Mouse (Mus musculus) right cerebral cortex, adult 2 months (tissue): ENCODE measurements at regions not wholly inside any gene's neighbourhood (a gene's known extent, or its start where the extent isn't known, plus 50 kb on each side); places are given as distances from the start of the nearest gene placed in this dataset.

Experiments used
- DNase-seq, 2 experiments: peaks; one replicate each; pipeline ENCODE4 v3.0.0; 2021 to 2022; ENCODE audit warnings: low spot score in 2 of 2

GRCm38 (mm10) chr13:114523116-114523515 is 64.4 kb upstream of the Fst start:
- DNase-seq, result peak; percentile 4 to 17

DNA sequence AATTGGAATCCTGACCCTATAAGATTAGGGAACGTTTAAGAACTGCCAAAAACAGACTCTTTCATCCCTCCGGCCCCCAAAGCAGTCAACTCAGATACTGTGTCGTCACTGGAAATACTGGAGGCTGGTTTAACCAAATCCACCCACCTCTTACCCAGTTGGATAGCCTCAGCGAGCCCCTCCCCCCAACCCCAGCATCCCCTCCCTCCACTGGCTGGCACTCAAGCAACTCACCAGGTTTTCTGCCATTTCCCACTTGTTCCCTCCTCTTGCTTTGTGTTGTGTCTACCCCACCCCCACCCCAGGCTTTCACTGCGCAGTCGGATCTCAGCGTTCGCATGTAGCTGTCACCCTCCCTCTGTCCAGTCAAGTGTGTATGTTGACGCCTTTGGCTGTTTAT is 68.1 kb upstream of the Fst start:
- DNase-seq, result no peak

GRCm38 (mm10) chr13:114530171-114530774 is 71.5 kb upstream of the Fst start:
- DNase-seq, result no peak

DNA sequence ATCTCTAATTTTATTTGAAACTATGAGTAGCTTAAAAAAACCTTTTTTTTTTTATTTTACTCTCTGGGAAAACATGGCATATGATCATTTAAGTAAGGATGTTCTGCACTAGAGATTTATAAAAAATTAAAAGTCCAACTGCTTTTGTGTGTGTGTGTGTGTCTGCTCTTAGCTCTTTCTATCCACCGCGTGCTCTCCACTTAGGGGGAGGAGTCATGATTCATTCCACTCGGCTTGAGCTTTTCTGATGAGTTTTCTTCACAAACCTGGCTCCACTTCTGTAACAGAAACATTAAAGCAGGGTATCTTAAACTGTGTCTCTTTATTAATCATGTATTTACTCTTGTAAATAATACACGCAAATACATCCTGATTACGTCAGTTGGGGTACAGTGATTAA is 73.0 kb upstream of the Fst start:
- DNase-seq, result no peak

- DNase-seq, result no peak
Measured at GRCm38 (mm10) chr13:114532393-114533097, 73.8 kb upstream of the Fst start.

- DNase-seq, result no peak
Measured at GRCm38 (mm10) chr13:114534591-114534990, 75.8 kb upstream of the Fst start.

DNA sequence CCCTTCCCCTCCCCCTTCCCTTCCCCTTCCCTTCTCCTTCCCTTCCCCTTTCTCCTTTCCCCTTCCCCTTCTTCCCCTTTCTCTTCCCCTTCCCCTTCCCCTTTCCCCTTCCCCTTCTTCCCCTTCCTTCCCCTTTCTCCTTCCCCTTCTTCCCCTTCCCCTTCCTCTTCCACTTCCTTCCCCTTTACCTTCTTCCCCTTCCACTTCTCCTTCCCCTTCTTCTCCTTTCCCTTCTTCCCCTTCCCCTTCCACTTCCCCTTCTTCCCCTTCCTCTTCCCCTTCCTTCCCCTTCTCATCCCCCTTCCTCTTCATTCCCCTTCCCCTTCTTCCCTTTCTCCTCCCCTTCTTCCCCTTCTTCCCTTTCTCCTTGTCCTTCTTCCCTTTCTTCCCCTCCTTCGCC is 77.0 kb upstream of the Fst start:
- no peak for DNase-seq

DNA sequence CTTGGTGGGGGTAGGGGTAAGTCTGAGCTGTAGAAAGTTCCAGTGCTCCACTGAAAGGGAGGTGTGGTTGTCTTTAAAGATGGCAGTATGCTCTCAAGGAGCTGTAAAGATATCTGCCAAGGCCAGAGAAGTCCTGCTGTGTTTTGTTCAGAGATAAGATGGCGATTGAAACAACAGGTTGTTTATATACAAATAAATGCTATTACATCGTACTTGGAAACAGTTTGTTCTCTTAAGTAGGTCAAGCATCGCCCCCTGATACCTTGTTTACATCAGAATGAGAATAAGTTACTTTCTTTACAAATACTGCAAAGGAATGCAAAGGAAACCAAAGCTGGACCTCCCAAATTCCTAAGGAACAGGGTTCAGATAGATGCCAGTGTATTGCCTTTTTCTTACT is 113.0 kb upstream of the Fst start:
- no peak for DNase-seq

DNA sequence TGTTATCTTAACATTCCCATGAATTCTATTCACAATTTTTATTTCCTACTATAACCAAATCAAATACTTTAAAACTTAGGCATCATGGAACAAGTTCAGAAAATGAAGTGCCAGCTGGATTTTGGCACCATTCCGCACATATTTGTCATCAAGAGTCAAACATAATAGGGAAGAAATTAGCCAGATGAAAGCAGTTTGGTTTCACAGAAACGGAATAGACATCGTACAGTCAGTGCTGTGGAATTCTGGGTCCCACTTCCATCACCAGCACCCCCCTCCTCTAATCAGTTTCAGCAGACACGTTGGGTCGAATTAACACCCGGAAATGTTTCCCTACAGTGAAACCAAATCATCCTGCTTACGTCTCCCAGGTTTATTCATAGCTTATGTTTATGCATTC is 125.8 kb upstream of the Fst start:
- DNase-seq, result no peak

DNA sequence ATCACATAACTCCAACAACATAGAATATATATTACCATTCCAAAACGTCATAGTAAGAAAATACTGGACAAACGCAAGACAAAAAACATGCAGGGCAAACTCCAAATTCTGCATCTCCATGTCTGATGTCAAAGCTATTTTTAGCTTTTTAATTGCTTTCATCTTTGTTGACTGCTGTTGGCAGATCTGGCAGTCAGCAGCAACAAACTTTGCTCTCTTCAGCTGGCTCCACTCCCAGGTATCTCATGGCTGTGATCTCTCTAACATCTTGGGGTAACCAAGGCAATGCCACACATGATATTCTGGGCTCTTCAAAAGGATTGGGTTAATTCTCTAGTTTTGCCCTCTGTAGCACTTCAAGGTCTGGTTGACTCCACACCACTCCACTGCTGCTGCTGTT is 128.9 kb upstream of the Fst start:
- no peak for DNase-seq

DNA sequence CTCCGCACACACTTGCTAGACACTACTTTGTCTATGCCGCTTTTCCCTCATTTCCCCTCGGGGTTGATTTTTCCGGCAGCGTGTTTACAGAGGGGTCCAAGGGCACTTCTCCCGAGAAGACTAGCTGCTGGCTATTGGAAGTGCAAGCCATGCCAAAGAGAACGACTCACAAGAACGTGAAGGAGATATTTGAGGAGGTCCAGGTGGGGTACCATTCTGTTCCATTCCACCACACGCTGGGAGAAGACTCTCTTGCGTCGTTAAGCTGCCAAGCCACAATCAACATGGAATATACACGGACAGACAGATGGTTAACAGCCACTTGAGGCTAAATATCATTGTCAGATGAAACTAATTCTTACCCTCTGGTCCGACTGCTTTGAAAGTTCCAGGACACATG is 144.6 kb upstream of the Fst start:
- DNase-seq, result no peak

GRCm38 (mm10) chr13:114604037-114604694 is 145.4 kb upstream of the Fst start:
- DNase-seq, result no peak

DNA sequence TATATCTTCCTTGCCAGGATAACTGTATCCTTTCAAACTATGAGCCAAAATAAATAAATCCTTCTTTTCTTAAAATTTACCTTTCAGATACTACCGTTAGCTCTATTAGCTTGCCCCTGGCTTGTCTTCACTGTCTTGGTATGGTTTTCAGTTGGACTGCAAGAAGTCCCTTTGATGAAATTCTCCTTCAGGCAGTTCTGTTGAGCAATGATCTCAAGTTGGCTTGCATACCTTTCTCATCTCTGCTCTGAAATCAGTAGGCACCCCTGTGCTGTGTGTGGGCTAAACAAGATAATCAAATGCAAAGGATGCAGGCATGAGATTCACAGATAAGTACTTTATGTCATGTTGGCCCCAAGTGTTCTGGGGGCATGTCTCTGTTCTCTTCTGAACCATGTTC is 155.2 kb upstream of the Fst start:
- no peak for DNase-seq

GRCm38 (mm10) chr13:114619416-114619815 is 160.7 kb upstream of the Fst start:
- DNase-seq, result no peak

DNA sequence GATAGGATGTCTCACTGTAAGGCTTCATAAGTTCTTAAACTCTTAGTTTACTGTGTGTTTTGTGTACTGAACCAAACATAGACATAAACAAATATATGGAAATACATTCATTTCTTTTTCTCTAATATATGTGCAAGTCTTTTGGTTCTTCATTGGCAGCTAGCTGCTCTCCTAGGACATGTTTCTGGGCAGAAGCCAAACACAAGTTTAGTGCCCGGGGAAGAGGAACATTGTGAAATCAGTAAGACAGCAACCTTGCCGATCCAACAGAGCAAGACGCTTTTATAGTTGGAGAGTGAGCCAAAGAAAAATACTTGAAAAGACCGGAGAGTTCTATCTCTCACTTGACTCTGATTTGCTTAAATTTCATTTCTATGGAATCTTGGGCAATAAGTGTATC is 178.0 kb upstream of the Fst start:
- DNase-seq, result no peak

DNA sequence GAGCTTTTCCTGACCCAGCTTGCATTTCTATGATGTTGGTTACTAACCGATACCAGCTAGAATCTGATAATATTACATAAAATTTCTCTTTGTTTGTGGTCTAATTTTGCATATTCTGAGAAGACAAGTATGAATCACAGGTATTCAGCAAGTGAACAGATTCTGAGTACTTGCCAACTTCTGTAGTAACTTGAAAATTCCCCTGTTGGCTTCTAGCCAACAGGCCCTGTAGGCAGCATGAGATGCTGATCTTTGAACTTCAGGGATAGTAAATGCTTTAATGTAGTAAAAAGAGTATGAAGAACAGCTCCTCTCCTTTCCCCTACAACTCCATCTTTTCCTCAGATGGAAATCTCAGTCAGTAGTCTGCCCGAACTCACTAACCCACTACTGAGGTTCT is 178.5 kb upstream of the Mocs2 start:
- no peak for DNase-seq

- DNase-seq, result no peak
Measured at GRCm38 (mm10) chr13:114641688-114642390, 176.2 kb upstream of the Mocs2 start.

DNA sequence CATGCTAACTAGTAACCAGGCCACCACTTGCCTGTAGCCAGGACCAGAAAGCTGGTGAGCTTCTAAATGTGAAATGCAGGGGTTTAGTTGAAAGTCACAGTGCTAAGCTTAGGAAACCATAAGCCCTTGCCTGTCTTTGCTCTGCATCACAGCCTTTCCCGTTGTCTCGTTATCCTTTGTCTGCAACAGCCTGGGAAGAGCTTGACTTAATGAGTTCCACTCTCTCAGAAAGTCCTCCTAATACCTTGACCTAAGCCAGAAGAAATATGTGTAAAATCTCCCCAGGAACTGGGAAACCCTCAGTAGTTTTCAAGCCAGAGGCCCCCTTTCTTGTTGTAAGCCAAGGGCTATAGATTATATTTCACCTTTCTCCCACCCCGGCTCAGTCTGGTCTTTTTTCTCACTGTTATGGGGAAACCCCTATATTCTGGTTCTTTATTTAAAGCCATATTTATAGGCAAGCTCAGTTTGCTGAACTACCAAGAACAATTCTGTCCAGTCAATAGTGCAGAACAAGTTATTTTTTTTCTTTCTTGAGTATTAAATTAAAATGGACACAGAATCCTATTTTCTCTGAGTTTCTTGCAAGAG is 175.0 kb upstream of the Mocs2 start:
- DNase-seq, result no peak

- no peak for DNase-seq
Measured at GRCm38 (mm10) chr13:114643521-114643920, 174.5 kb upstream of the Mocs2 start.

- no peak for DNase-seq
Measured at GRCm38 (mm10) chr13:114654267-114654666, 163.8 kb upstream of the Mocs2 start.

DNA sequence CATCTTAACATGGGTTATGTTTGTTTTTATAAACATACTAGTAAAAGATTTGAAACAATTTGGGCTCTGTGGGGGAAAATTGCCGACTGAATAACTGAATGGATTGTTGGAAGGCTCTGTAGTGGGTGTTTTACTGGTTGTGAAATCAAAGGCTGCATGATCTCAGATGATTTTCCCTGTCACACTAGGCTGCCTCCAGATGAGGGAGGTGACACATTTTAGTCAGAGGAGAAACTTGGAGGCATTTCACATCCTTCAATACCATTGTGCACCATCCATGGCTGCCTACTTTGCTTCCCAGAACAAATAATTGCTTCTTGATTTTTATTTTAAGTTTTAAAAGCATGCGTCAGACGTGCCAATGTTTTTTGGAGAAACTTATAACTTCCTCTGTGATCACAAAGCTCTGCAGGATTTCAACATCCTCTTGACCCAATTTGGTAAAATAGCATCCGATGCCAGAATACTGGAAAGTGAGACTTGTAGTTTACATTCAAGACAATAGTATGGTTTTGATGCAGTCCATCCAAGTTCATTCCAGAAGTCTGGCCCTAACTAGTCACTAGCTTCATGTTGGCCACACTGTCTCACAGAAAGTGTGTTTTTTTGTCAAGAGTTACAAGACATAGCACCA is 163.0 kb upstream of the Mocs2 start:
- no peak for DNase-seq

DNA sequence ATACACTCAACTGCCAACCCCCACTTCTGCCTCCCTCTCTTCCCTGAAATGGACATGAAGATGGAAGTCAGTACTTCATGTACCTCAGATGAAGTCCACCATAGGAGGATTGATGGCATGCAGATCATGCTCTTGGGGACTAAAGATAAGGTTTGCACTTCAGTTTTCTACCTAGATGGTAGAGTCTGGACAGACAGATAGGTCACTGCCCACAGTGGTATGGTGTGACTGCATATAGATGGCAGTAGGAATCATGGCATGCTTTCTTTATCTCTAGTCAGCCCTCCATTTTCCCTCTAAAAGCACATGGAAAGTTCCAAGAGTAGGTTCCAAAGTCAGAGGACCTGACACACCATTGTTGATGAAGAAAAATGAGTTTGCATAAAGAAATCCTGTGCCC is 145.6 kb upstream of the Mocs2 start:
- DNase-seq, result no peak
